Mouse (Mus musculus): ENCODE measurements around the gene Magoh. TPM values are rescaled to one million over a fixed set of nuclear protein-coding genes. Genes with fewer than 3 reads are reported as not detected.

Gene Magoh
- 265 and 276 TPM in 2 replicates for total RNA-seq (2012; rRNA removed)
- polyA plus RNA-seq (2012; ENCODE audit: insufficient read depth in 1 of 2, insufficient read length in 2 of 2, low read depth in 1 of 2, low replicate concordance in 2 of 2, missing spikeins in 1 of 2) = 100 to 1,000 TPM in 1 of 2 experiments, not detected in 1; 207 TPM

DNA sequence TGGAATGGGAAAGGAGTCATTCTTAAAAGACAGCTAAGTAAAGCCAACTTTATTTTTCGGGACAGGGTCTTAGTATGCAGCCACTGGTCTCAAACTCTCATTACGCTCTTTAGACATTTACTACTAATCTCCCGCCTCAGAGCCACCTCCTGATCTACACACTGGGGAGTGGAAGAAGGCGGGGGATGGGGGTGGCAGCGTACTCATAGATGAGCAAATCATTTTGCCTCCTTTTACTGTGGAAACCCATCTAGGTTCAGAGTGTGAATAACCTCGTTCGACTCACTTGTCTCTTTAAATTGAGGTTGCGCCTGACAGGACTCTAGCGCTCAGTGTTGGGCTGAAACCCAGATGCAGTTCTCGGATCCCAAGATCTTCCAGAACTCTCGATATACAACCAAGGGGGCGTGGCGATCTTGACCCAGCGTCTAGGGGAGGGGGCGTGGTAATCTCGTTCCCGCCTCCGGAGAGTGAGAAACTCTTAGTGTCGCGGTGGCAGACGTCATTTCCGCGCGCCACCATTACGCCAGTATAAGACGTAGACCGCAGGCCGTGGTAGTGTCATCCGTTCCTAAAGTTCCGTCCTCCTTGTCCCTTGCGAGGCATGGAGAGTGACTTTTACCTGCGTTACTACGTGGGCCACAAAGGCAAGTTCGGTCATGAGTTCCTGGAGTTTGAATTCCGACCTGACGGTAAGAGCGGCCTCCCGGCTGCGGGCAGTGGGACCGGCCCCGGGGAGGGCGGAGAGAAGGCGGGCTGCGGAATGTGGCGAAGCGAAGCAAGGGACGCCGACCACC lies at the start of gene Magoh:
Gene Magoh, plus strand, starts transcription at position 502 of the 797 bp plus-strand sequence.
- DNase-seq (ENCODE audit: low read depth, low spot score) = peak; percentile 98
- Histone ChIP-seq H3K4me1 (ENCODE audit: control insufficient read depth in 1 of 2, insufficient read depth in 2 of 2, low read length in 2 of 2) (peaks cover 0 to 10% of the 10 kb centered on the region in 2 experiments; a peak in 3 of 4 replicates), H3K9ac (ENCODE audit: control insufficient read depth, low read depth, low read length, poor library complexity, severe bottlenecking) (peak within 1 kb of the TSS; percentile 73), H3K27me3 (ENCODE audit: control insufficient read depth in 1 of 2, insufficient read depth in 2 of 2, low read length in 2 of 2) (no peaks in the 10 kb centered on the region), H3K4me3 (ENCODE audit: control insufficient read depth in 1 of 2, insufficient read depth in 1 of 2, low read depth in 2 of 2, low read length in 2 of 2) (peak within 1 kb of the TSS; percentile 72 to 86), H3K9me3 (replicated peaks; ENCODE audit: insufficient read depth, low read length) (no peaks in the 10 kb centered on the region), H3K79me2 (ENCODE audit: control insufficient read depth, insufficient read depth, low read length, poor library complexity) (peaks cover 9% of the 10 kb centered on the region), H3K27ac (ENCODE audit: control insufficient read depth, low read depth, low read length) (peak within 1 kb of the TSS; percentile 42), H3K36me3 (ENCODE audit: control insufficient read depth in 1 of 2, insufficient read depth in 2 of 2, low read length in 2 of 2) (peaks cover 0 to 9% of the 10 kb centered on the region in 2 experiments; a peak in 3 of 4 replicates)
- TF ChIP-seq TCF12 (IDR thresholded peaks at IDR 0.05; ENCODE audit: low read depth, low read length) = peak; percentile 13; the same call in 1 of the 2 replicates
- peak; percentile 96 for TF ChIP-seq SIN3A (IDR thresholded peaks at IDR 0.05; ENCODE audit: low read length)
- peak; percentile 92; the same call in 1 of the 2 replicates for TF ChIP-seq MXI1 (IDR thresholded peaks at IDR 0.05; ENCODE audit: low read depth, low read length)
- TF ChIP-seq POLR2A (IDR thresholded peaks at IDR 0.05; ENCODE audit: control insufficient read depth in 1 of 2, insufficient read depth in 1 of 2, low read depth in 1 of 2, low read length in 2 of 2, poor library complexity in 1 of 2) = peak; percentile 86 to 95
- TF ChIP-seq CHD1 (IDR thresholded peaks at IDR 0.05; ENCODE audit: low read depth, low read length) = no peak
- peak; percentile 92 for TF ChIP-seq POLR2AphosphoS2 (IDR thresholded peaks at IDR 0.05; ENCODE audit: low read length)
- peak; percentile 90 for TF ChIP-seq NELFE (IDR thresholded peaks at IDR 0.05; ENCODE audit: low read depth, low read length)
- peak; percentile 95 for TF ChIP-seq E2F4 (IDR thresholded peaks at IDR 0.05; ENCODE audit: borderline replicate concordance, low read depth, low read length)
- no peak for TF ChIP-seq USF1 (IDR thresholded peaks at IDR 0.05; ENCODE audit: low read depth, low read length)
- TF ChIP-seq CTCF (IDR thresholded peaks at IDR 0.05 in 2 of 3, conservative IDR thresholded peaks at IDR 0.05 in 1 of 3; ENCODE audit: control insufficient read depth in 1 of 3, insufficient read depth in 1 of 3, low read depth in 2 of 3, low read length in 3 of 3, poor library complexity in 1 of 3, severe bottlenecking in 1 of 3) = no peak
- TF ChIP-seq MEF2A (IDR thresholded peaks at IDR 0.05; ENCODE audit: extremely low read depth, insufficient replicate concordance, low read depth, low read length, poor library complexity, severe bottlenecking) = no peak
- TF ChIP-seq TBP (IDR thresholded peaks at IDR 0.05; ENCODE audit: low read depth, low read length) = peak; percentile 96
- TF ChIP-seq ZMIZ1 (IDR thresholded peaks at IDR 0.05; ENCODE audit: low read depth, low read length) = peak; percentile 81
- 0 out of 2 replicates have a peak, but pooled peaks have one; percentile 62 for TF ChIP-seq POLR2AphosphoS5 (IDR thresholded peaks at IDR 0.05; ENCODE audit: borderline replicate concordance, low read depth, low read length)
- peak; percentile 46; the same call in 1 of the 2 replicates for TF ChIP-seq CHD2 (IDR thresholded peaks at IDR 0.05; ENCODE audit: low read length)
- TF ChIP-seq MYC (IDR thresholded peaks at IDR 0.05; ENCODE audit: low read depth, low read length) = no peak
- peak; percentile 50; the same call in 1 of the 2 replicates for TF ChIP-seq ETS1 (IDR thresholded peaks at IDR 0.05; ENCODE audit: low read depth, low read length)
- TF ChIP-seq EP300 (IDR thresholded peaks at IDR 0.05; ENCODE audit: low read depth in 1 of 2, low read length in 2 of 2) = no peak
- TF ChIP-seq SMC3 (IDR thresholded peaks at IDR 0.05; ENCODE audit: low read depth, low read length) = no peak
- TF ChIP-seq HCFC1 (IDR thresholded peaks at IDR 0.05; ENCODE audit: low read depth, low read length) = peak; percentile 94

All from MEL (cell line).